ENCODE assay signal across 8 mouse cellular contexts in the genomic region with DNA sequence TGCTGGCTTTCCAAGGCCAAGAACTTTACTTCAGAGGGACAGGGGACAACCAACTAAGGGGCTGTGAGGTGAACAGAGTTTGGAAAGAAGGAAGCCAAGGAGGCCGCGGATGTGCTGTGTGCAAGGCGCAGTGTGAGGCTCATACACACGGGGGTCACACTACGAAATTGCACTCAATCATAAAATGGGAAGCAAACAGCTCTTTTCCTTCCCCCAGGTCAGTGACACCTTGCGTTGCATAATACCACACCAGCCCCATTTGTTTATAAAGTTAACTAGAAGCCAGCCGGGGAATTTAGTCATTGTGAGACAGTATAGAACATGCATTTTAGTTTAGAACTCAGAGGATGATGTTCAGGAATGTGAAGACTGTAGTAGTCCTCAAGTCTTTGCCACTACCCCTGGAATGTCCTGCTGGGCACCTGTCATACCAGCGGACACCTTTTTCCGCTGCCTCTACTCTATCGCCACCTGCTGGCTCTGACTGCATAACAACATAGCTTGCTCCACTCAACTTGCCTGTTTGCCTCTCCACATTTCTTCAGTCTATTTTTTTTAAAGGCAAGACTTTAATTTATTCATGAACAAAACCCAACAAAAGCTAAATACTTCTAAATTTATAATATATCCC.
A peak's percentile ranks its signal among the peaks of the same experiment; 100 is the strongest.
DNase-seq lines count a peak whose midpoint lies in the region; ATAC-seq lines count a peak whose summit lies in the region.

No protein-coding gene starts in this region.

- H3K9me3 ChIP-seq in liver, embryonic 13.5 days (replicated peaks): no peaks in the 10 kb centered on the region
- no peaks in the 10 kb centered on the region for H3K9me3 ChIP-seq in neural tube, embryonic 13.5 days

- no peak overlapping the region for H3K4me3 ChIP-seq in liver, embryonic 13.5 days (replicated peaks)
- H3K4me3 ChIP-seq in neural tube, embryonic 13.5 days: no peak overlapping the region

- no peaks in the 10 kb centered on the region for H3K27me3 ChIP-seq in liver, embryonic 13.5 days
- H3K27me3 ChIP-seq in neural tube, embryonic 13.5 days: no peaks in the 10 kb centered on the region

- H3K9ac ChIP-seq in liver, embryonic 13.5 days: no peak overlapping the region
- no peak overlapping the region for H3K9ac ChIP-seq in neural tube, embryonic 13.5 days

- H3K27ac ChIP-seq in liver, embryonic 13.5 days: peak overlapping the region; percentile 59; the same call in 1 of the 2 replicates
- no peak overlapping the region for H3K27ac ChIP-seq in neural tube, embryonic 13.5 days (replicated peaks)

- peak; percentile 78 to 81 for DNase-seq in B cell, adult 2 months
- peak; percentile 88 for DNase-seq in adrenal gland, postnatal 10 days
- peak; percentile 58 for DNase-seq in embryo, embryonic 9.5 days (ENCODE audit: extremely low spot score)
- DNase-seq in heart, adult 9 months (ENCODE audit: low spot score in 2 of 2): peak; percentile 15 to 60
- peak; percentile 83 for DNase-seq in kidney, adult 9 months
- DNase-seq in liver, embryonic 13.5 days: peak; percentile 39
- DNase-seq in thymus, adult 18-20 months: peak; percentile 22 to 27

- peak; percentile 61; the same call in 1 of the 2 replicates for ATAC-seq in liver, embryonic 13.5 days (ENCODE audit: low read depth)
- peak; percentile 50 for ATAC-seq in neural tube, embryonic 13.5 days (ENCODE audit: low read depth)

- WGBS in liver, embryonic 13.5 days (ENCODE audit: insufficient replicate concordance): 35% methylated on average over 10 of the region's 10 CpGs
- 48% methylated on average over 10 of the region's 10 CpGs for WGBS in neural tube, embryonic 13.5 days

- H3K4me1 ChIP-seq in liver, embryonic 13.5 days (replicated peaks): peaks cover 18% of the 10 kb centered on the region
- H3K4me1 ChIP-seq in neural tube, embryonic 13.5 days (replicated peaks): peaks cover 12% of the 10 kb centered on the region

- H3K4me2 ChIP-seq in liver, embryonic 13.5 days: peak overlapping the region; percentile 47
- H3K4me2 ChIP-seq in neural tube, embryonic 13.5 days: 0 out of 2 replicates have a peak overlapping the region, but pooled peaks have one; percentile 2

- no peaks in the 10 kb centered on the region for H3K36me3 ChIP-seq in liver, embryonic 13.5 days
- no peaks in the 10 kb centered on the region for H3K36me3 ChIP-seq in neural tube, embryonic 13.5 days

Comparison
In these comparisons a context has a peak if more than half of its experiments do, and no peak if none do; other contexts are left out.
1. DNase-seq: peak in every context shown above with its lines; median percentile 88 in adrenal gland, postnatal 10 days; 83 in kidney, adult 9 months; 80 in B cell, adult 2 months; 58 in embryo, embryonic 9.5 days; 39 in liver, embryonic 13.5 days; 38 in heart, adult 9 months; 24 in thymus, adult 18-20 months.